Mouse (Mus musculus) heart, adult 2 months (tissue): ENCODE results near the gene Dact3. TPM values are rescaled to one million over a fixed set of nuclear protein-coding genes. Genes with fewer than 3 reads are reported as not detected.

Experiments used
- DNase-seq, 2 experiments: peaks; one replicate each; pipeline ENCODE4 v3.0.0; 2021
- H3K27ac ChIP-seq: fragments of 200-600 bp; 2 replicates; pipeline ENCODE4 v1.8.1; 2022
- H3K27me3 ChIP-seq: fragments of 200-500 bp; 2 replicates; pipeline ENCODE4 v1.6.1; 2012; ENCODE audit warnings: mild to moderate bottlenecking, low read length, inconsistent platforms, mixed read lengths; ENCODE audit not compliant: control insufficient read depth, insufficient read depth
- H3K36me3 ChIP-seq: fragments of 200-500 bp; 2 replicates; pipeline ENCODE4 v1.6.1; 2012; ENCODE audit warnings: low read length, inconsistent platforms; ENCODE audit not compliant: control insufficient read depth, insufficient read depth
- H3K4me1 ChIP-seq: fragments of 200-500 bp; 2 replicates; pipeline ENCODE4 v1.6.1; 2011; ENCODE audit warnings: low read length; ENCODE audit not compliant: control insufficient read depth, insufficient read depth
- H3K4me3 ChIP-seq: fragments of 200-600 bp; 2 replicates; pipeline ENCODE4 v1.8.1; 2022
- H3K79me2 ChIP-seq: fragments of 200-500 bp; replicated peaks from 2 replicates; pipeline ENCODE4 v1.6.1; 2012; ENCODE audit warnings: mild to moderate bottlenecking, inconsistent platforms, low read length, moderate library complexity, mixed read lengths; ENCODE audit not compliant: control insufficient read depth, insufficient read depth
- H3K9ac ChIP-seq: fragments of 200-500 bp; 2 replicates; pipeline ENCODE4 v1.6.1; 2012; ENCODE audit warnings: low read depth, mild to moderate bottlenecking, control low read depth, inconsistent platforms, low read length, mixed read lengths
- CTCF ChIP-seq: fragments of 200-600 bp; IDR thresholded peaks from 2 replicates; pipeline ENCODE4 v1.8.1; 2022; ENCODE audit warnings: antibody characterized with exemption, mild to moderate bottlenecking, moderate library complexity
- EP300 ChIP-seq: fragments of 200-500 bp; IDR thresholded peaks from 2 replicates; pipeline ENCODE4 v1.6.1; 2011; ENCODE audit warnings: low read depth, low read length, control low read depth; ENCODE audit not compliant: insufficient read depth
- POLR2A ChIP-seq: fragments of 200-500 bp; IDR thresholded peaks from 2 replicates; pipeline ENCODE4 v1.6.1; 2011; ENCODE audit warnings: mild to moderate bottlenecking, low read depth, low read length, control low read depth; ENCODE audit not compliant: insufficient read depth
- WGBS: fragments of 180-500 bp; shearing (Covaris S2); methylation state at CpG from one replicate; pipeline ENCODE4 v1.1.7; 2018; 5-methylcytosine and 5-hydroxymethylcytosine counted together
- intact Hi-C: fragments of 180-260 bp; cut with DNase I; formaldehyde crosslinking; loops from one replicate; pipeline ENCODE4 v1.15.1; 2025
- polyA plus RNA-seq: library from polyadenylated mRNA; depleted of rRNA; stranded (reverse); fragments of >200 nt; gene quantifications from 2 replicates; pipeline ENCODE4 v1.2.3, GENCODE M21; 2012
- total RNA-seq, 2 experiments: library from RNA; stranded (reverse); gene quantifications; 2 replicates each; pipeline ENCODE4 v1.2.3; 2021

Dact3 gene
- total and polyA plus RNA-seq, 3 experiments = 8.6 to 19.6 (median 12.1) TPM

- no peaks in the 10 kb centered on the region for H3K36me3 ChIP-seq
- peak overlapping the region; percentile 51; the same call in 1 of the 2 replicates for H3K27ac ChIP-seq
- H3K79me2 ChIP-seq = no peaks in the 10 kb centered on the region
- peak; percentile 64 to 65 for DNase-seq
- H3K4me1 ChIP-seq = no peaks in the 10 kb centered on the region; the same call in 1 of the 2 replicates
- TF ChIP-seq POLR2A (no peak), EP300 (no peak), CTCF (no peak)
- intact Hi-C loops = loop anchor here (5.0 kb wide), 1 partner anchor 143 kb away; no protein-coding TSS in a partner anchor
- H3K27me3 ChIP-seq = no peaks in the 10 kb centered on the region
- H3K9ac ChIP-seq = no peak overlapping the region
- 44% methylated on average over 6 of the region's 6 CpGs for WGBS
- no peak overlapping the region for H3K4me3 ChIP-seq
Observed at GRCm38 (mm10) chr7:16890536-16890935, 15.4 kb downstream of the Dact3 start.

- H3K27me3 ChIP-seq = no peaks in the 10 kb centered on the region
- H3K9ac ChIP-seq = no peak overlapping the region
- TF ChIP-seq CTCF = no peak
- 0 out of 2 replicates have a peak, but pooled peaks have one; percentile 28 for TF ChIP-seq EP300
- TF ChIP-seq POLR2A = peak; percentile 43
- peak overlapping the region; percentile 58 for H3K27ac ChIP-seq
- no peaks in the 10 kb centered on the region for H3K79me2 ChIP-seq
- WGBS = 2% methylated on average over 23 of the region's 23 CpGs
- intact Hi-C loops = loop anchor here (1.0 to 5.0 kb wide), 2 partner anchors 68 to 144 kb away; no protein-coding TSS in a partner anchor
- H3K4me3 ChIP-seq = no peak overlapping the region
- DNase-seq = peak; percentile 87 to 88
- H3K36me3 ChIP-seq = no peaks in the 10 kb centered on the region
- H3K4me1 ChIP-seq = no peaks in the 10 kb centered on the region; the same call in 1 of the 2 replicates
Observed at GRCm38 (mm10) chr7:16890944-16891343, 15.8 kb downstream of the Dact3 start.

- 2% methylated on average over 30 of the region's 30 CpGs for WGBS
- H3K9ac ChIP-seq = 0 out of 2 replicates have a peak within 1 kb of the TSS, but pooled peaks have one; percentile 6
- H3K79me2 ChIP-seq = no peaks in the 10 kb centered on the region
- H3K4me1 ChIP-seq = no peaks in the 10 kb centered on the region; the same call in 1 of the 2 replicates
- H3K36me3 ChIP-seq = no peaks in the 10 kb centered on the region
- H3K27me3 ChIP-seq = no peaks in the 10 kb centered on the region
- DNase-seq = peak; percentile 87
- peak within 1 kb of the TSS; percentile 36 for H3K4me3 ChIP-seq
- peak within 1 kb of the TSS; percentile 58 for H3K27ac ChIP-seq
- TF ChIP-seq EP300 = peak; percentile 22; the same call in 1 of the 2 replicates
- peak; percentile 96 for TF ChIP-seq CTCF
- no peak for TF ChIP-seq POLR2A
- intact Hi-C loops = loop anchor here (1.0 to 5.0 kb wide), 4 partner anchors 17 to 144 kb away; no protein-coding TSS in a partner anchor
Observed at GRCm38 (mm10) chr7:16891641-16892351, 16.7 kb downstream of the Dact3 start, which contains the start of gene Gng8. Gene Gng8, plus strand, starts transcription at chr7:16891786.

- Histone ChIP-seq H3K27me3 (no peaks in the 10 kb centered on the region), H3K4me1 (no peaks in the 10 kb centered on the region; the same call in 1 of the 2 replicates), H3K4me3 (no peak overlapping the region), H3K36me3 (no peaks in the 10 kb centered on the region), H3K79me2 (no peaks in the 10 kb centered on the region), H3K9ac (no peak overlapping the region), H3K27ac (no peak overlapping the region)
- no peak for DNase-seq
- 37% methylated on average over 9 of the region's 9 CpGs for WGBS
- TF ChIP-seq CTCF (no peak; the same call in 1 of the 2 replicates), POLR2A (no peak), EP300 (no peak)
- intact Hi-C loops = loop anchor here (1.0 to 5.0 kb wide), 3 partner anchors 18 to 145 kb away; no protein-coding TSS in a partner anchor
Observed at GRCm38 (mm10) chr7:16892352-16892730, 17.2 kb downstream of the Dact3 start.

GRCm38 (mm10) chr7:16893612-16894011 lies 18.5 kb downstream of the Dact3 start:
- DNase-seq = no peak
- H3K36me3 ChIP-seq = no peaks in the 10 kb centered on the region
- H3K79me2 ChIP-seq = no peaks in the 10 kb centered on the region
- TF ChIP-seq CTCF = no peak
- H3K27me3 ChIP-seq = no peaks in the 10 kb centered on the region
- 25% methylated on average over 5 of the region's 6 CpGs for WGBS
- no peaks in the 10 kb centered on the region; the same call in 1 of the 2 replicates for H3K4me1 ChIP-seq
- H3K4me3 ChIP-seq = no peak overlapping the region
- no peak overlapping the region for H3K9ac ChIP-seq
- no peak overlapping the region for H3K27ac ChIP-seq
- intact Hi-C loops = loop anchor here (2.0 to 5.0 kb wide), 2 partner anchors 81 to 146 kb away; no protein-coding TSS in a partner anchor

GRCm38 (mm10) chr7:16894279-16894678 lies 19.2 kb downstream of the Dact3 start:
- H3K4me1 ChIP-seq = no peaks in the 10 kb centered on the region; the same call in 1 of the 2 replicates
- H3K79me2 ChIP-seq = no peaks in the 10 kb centered on the region
- intact Hi-C loops = loop anchor here (5.0 kb wide), 1 partner anchor 147 kb away; no protein-coding TSS in a partner anchor
- H3K4me3 ChIP-seq = no peak overlapping the region
- no peak overlapping the region for H3K27ac ChIP-seq
- TF ChIP-seq POLR2A (no peak), EP300 (no peak)
- no peak overlapping the region for H3K9ac ChIP-seq
- H3K27me3 ChIP-seq = no peaks in the 10 kb centered on the region
- WGBS = 27% methylated on average over 4 of the region's 4 CpGs
- no peak for DNase-seq
- no peaks in the 10 kb centered on the region for H3K36me3 ChIP-seq
